Mouse (Mus musculus) embryo, embryonic 10.5 days (tissue): ENCODE results near the gene Snd1.
A peak's percentile ranks its signal among the peaks of the same experiment; 100 is the strongest.

ENCODE experiments used
- DNase-seq: peaks from one replicate; pipeline ENCODE4 v3.0.0-alpha.2; 2015; ENCODE audit warnings: low spot score

Gene Snd1

GRCm38 (mm10) chr6:28706108-28706975 lies 231.4 kb downstream of the Snd1 start:
- no peak for DNase-seq

GRCm38 (mm10) chr6:28706976-28707592 lies 232.1 kb downstream of the Snd1 start:
- DNase-seq, result no peak

GRCm38 (mm10) chr6:28710035-28710434 lies 235.1 kb downstream of the Snd1 start:
- peak; percentile 4 for DNase-seq

DNA sequence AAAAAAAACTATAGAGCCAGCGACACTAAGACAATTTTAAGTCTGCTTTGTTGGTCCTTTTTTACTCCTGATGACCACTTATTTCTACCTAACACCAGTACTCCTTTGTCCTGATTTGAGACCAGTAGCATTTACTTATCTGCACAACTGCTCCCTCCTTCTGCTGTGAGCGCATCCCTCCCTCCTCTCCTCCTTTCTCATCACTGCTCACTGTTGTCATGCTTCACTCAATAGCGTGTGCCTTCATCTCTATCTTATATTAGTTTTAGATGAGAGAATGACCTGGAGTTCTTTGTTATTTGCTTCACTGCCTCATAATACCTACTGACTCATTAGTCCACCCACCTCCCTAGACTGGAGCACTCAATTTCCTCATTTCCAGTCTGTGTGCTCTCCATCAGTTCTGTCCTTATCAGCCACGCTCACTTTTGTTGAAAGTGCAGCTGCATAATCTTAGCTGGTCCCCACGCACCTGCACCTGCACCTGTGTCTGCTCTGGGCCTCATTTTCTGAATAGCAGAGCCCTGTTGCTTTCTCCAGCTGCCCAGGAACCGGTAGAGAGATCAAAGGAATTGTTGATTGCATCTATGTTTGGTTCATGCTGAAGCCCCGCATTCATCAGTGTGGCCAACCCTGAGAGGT lies 242.4 kb downstream of the Snd1 start:
- peak; percentile 1 for DNase-seq

- no peak for DNase-seq
Measured at GRCm38 (mm10) chr6:28717845-28718237, 242.9 kb downstream of the Snd1 start.

DNA sequence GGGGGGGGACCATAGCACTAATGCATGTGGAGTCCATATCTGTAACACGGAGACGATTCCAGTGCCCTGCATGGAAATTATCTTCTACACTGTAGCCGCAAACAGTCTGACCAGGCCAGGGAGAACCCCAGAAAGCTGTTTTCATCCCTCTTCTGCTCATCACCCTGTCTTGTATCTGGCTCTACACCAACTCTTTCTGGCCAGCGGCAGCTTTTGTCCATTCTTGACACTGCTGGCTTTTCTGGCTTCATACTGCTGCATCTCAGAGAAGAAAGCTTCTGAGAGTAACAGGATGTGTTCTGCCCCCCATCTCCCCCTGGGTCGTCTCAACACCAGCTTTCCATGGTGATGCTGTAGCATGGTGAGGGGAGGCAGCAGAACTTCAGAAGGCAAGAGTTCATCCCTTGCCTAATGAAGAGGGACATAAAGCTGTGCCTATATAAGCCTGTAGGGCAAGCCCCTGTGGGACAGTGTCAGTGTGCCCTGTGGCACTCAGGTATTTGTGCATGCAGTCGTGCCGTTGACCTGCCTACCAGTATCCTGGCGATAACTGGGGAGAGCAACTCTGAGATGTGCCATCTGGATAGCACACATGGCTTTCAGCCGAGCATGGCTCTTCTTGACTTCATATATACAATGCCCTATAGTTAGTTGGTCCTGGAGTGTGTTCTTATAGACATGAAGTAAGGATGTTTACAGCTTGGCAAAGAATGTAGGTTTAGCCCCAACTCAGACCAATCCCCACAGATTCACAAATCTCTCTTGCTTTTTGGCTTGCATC lies 245.6 kb downstream of the Snd1 start:
- no peak for DNase-seq

- no peak for DNase-seq
Measured at GRCm38 (mm10) chr6:28723059-28723458, 248.1 kb downstream of the Snd1 start.

DNA sequence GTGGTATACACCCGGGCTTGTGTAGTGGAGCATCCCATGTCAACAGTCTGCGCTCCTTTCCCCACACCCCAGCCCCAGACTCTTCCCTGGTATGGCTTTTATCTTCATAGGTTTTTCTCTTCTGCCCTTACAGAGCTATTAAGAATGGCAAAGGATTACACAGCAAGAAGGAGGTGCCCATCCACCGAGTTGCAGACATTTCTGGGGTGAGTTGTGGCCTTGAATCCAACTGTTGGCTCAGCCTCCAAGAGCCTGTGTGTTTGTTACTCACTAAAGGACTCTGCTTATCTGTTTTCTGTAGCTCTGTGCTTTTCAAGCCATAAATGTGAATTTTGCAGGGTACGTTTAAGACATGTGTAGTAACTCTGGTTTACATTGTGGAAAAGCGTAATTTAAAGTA lies 249.8 kb downstream of the Snd1 start:
- DNase-seq, result no peak

DNA sequence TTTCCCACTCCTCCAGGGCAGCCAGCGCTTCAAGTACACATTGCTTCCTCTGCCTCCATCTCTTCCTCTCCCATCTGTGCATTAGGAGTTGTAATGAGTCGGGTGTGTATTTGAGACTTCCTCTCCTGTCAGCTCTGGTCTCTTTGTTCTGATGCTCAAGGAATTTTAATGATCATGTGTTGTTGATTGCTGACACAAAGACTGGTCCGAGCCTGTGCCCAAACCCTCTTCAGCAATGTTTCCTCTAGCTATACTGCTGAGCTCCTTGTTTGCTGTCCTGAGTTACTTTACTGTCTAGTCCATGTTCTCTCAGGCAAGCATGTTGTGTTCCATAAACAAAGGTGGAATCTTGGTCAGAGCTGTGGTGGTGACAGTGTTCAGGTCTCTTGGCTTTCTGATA lies 254.3 kb downstream of the Snd1 start:
- peak; percentile 21 for DNase-seq

DNA sequence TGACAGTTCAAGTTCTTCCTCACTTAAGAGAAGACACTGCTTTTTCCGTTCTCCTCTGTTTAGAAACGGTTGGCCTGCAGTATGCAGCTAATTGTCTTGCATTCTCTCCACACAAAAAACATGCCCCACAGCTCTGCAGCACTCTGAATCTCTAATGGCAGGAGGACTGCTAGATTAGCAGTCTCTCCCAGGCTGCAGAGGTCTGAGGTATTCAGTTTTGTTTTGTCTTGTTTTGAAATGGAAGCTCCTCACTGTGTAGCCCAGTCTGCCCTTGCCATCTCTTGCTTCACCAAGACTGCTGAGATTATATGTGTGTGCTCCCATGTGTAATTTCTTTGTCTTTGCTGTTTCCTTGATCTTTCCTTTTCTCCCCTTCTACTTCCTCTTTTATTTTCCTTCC lies 254.7 kb downstream of the Snd1 start:
- DNase-seq, result no peak

- DNase-seq, result no peak
Measured at GRCm38 (mm10) chr6:28731246-28731645, 256.3 kb downstream of the Snd1 start.

DNA sequence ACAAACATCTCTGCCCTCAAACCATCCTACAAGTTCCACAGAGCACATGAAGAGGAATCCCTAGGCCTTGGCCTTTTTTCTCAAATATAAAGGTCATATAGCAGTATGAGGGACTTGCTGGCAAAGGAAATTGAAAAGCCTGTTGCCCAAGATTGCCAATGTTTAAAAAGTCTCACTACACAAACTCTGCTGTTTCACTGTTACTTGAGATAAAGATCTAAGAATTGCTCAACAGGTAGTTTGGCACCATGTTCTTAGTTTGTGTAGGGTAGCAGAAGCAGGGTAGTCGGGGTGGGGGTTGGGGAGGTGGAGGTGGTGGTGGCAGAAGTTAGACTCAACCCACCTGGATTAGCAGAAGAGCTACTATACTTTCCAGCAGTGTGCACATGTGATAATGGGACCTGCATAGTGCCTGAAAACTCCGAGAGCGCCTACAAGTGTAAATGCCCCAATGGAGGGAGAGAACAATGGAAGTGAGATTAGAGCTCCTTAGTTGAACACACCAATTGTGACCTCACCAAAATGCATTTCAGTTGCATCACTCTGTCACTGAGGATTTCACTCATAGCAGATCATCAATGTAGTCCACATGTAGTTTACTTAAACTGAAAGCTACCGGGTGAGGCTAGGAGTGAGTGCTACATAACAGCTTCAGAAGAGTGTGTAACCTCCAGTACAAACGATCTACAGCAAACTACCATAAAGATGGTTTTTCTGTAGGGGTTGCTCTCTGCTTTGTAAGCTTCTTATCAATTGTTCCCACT lies 259.1 kb downstream of the Snd1 start:
- no peak for DNase-seq

DNA sequence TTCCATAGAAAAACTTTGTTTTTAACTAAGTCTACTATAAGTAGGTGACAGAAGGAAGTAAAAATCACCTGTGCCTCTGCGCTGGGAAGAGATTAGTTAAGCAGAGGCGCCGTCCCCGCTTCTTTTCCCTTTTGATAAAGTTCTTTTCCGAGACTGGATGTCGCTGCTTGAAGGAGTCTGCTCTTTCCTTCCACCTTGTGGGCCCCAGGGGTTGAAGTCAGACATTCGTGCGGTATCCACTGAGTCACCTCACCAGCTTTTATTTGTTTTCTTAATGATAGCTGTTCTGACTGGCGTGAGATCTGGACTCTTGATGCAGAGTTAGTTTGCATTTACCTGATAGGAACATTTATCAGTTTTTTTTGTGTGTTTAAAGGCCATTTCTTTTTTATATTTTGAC lies 260.2 kb downstream of the Snd1 start:
- DNase-seq, result no peak

- no peak for DNase-seq
Measured at GRCm38 (mm10) chr6:28736665-28737064, 261.7 kb downstream of the Snd1 start.

DNA sequence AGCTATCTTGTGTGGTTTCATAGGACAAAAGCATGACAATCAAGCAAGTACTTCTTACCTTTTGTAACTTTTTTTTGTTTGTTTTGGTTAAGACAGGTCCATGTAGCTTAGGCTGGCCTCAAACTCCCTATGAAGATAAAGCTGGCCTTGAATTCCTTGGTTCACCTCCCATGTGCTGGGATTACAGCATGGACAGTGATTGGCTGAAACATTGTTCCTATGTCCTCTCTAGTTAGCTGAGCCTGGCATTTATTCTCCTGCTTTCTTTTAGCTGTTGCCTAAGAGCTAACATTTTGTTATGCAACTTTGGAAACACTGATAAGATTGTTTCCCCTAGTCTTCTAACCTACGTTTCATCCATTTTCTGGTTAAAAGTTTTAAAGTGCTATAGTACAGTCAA lies 262.7 kb downstream of the Snd1 start:
- DNase-seq, result no peak

- no peak for DNase-seq
Measured at GRCm38 (mm10) chr6:28743586-28743985, 268.6 kb downstream of the Snd1 start.

- no peak for DNase-seq
Measured at GRCm38 (mm10) chr6:28745864-28746263, 270.9 kb downstream of the Snd1 start.

DNA sequence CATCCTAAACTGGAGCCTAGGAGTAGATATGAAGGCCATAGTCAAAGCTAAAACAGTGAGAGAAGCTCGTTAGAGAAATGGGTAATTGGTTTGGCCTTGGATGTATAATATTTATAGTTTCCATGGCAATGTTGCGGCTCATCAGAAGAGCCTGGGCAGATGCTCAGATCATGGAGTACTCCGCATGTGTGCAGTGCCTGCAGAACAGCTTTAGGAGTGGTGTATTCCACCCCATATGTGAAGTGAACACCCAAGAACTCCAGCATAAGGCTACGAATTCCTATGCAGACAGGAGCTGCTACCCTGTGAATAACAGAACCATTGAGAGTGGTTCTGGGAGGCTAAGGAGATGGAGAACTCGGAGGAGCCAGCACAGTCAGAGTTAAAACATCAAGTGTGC lies 272.1 kb downstream of the Snd1 start:
- no peak for DNase-seq

DNA sequence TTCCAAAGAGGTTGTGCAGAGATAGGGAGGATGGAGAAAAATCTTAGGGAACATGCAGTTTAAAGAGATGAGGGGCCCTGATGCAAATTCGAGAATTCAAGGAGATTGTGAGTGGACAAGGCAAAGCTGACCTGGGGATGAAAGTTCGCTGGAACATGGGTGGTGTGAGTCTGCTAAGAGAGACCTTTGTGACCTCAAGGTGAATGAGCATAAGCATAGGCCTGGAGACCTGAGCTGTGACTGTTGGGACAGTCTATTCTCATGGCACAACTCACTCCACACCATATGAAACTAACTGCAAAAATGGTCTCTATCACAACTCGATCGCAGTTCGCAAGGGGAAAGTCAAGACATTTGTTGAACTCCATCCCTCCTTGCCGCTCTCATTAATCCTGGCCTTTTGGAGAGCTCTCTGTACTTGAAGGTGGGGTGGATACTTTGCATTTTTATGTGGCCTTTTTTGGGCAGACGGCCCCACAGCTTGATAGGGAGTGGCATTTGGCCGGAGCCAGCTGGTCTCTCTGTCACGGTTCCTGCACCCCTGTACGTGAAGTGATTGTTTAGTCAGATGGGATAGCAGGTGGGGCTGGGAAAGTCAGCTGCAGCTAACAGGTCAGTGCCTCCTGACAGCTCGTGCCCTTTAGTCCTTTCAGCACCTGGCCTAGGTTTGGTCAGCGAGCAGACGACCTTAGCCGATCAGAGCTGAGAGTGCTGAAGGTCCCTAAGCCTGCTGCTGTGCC lies 273.2 kb downstream of the Snd1 start:
- DNase-seq, result peak; percentile 31

DNA sequence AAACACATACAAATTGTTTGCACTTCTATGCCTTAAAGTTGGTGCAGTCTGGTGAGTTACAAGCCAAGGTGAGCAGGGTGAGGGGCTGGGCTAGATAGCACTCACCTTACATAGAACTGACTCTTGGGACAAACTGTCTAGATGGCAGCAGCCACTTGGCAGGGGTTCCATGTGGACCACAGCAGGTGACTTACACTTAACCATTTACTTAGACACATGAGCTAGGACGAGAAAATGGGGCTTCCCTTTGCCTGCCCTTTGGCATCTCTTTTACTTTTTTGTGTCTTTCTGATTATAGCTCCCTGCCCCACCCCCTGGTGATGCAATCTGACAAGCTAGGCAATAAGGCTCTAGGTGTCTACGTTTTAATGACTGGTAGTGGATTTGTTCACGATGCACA lies 274.3 kb downstream of the Snd1 start:
- DNase-seq, result no peak

- DNase-seq, result no peak
Measured at GRCm38 (mm10) chr6:28751186-28751585, 276.2 kb downstream of the Snd1 start.
